Mouse (Mus musculus) CH12.LX (cell line): Measurements from ENCODE around the gene Exoc1. TPM values are rescaled to one million over a fixed set of nuclear protein-coding genes. Genes with fewer than 3 reads are reported as not detected.

ENCODE experiments used
- DNase-seq: peaks from one replicate; pipeline ENCODE4 v3.0.0-alpha.2; 2013; ENCODE audit errors: extremely low read depth
- H3K27ac ChIP-seq: 2 replicates; pipeline ENCODE4 v1.5.1; 2012; ENCODE audit warnings: low read depth, mild to moderate bottlenecking, control low read depth, moderate library complexity; ENCODE audit not compliant: insufficient read depth
- H3K27me3 ChIP-seq: replicated peaks from 2 replicates; pipeline ENCODE3; 2012; ENCODE audit warnings: inconsistent platforms
- H3K36me3 ChIP-seq, 2 experiments: replicated peaks in 1 of 2; 2 replicates each; pipeline versions ENCODE3 to v1.6.1; 2012; ENCODE audit warnings: inconsistent platforms in 1 of 2, low read length in 1 of 2, mild to moderate bottlenecking in 1 of 2, mixed read lengths in 1 of 2, moderate library complexity in 1 of 2; ENCODE audit not compliant: control insufficient read depth in 1 of 2, insufficient read depth in 1 of 2
- H3K4me1 ChIP-seq, 2 experiments: 2 replicates each; pipeline ENCODE4 v1.6.1; 2012; ENCODE audit warnings: inconsistent platforms in 1 of 2, moderate library complexity in 1 of 2; ENCODE audit not compliant: insufficient read depth in 2 of 2, control insufficient read depth in 1 of 2
- H3K4me2 ChIP-seq: 2 replicates; pipeline ENCODE4 v1.6.1; 2012; ENCODE audit warnings: low read depth, mild to moderate bottlenecking, control low read depth; ENCODE audit not compliant: poor library complexity, insufficient read depth, severe bottlenecking
- H3K4me3 ChIP-seq, 3 experiments: fragments of 150-350 bp in 1 of 3; sonication (generic) in 1 of 3; replicated peaks in 1 of 3; 2 replicates each; pipeline versions ENCODE3 to v1.5.1; 2011 to 2012; ENCODE audit warnings: low read depth in 2 of 3, low read length in 2 of 3, mild to moderate bottlenecking in 2 of 3, moderate library complexity in 2 of 3, control low read depth in 1 of 3, improper control_type of control experiment in 1 of 3, inconsistent platforms in 1 of 3, mixed read lengths in 1 of 3; ENCODE audit not compliant: poor library complexity in 1 of 3
- H3K79me2 ChIP-seq: replicated peaks from 2 replicates; pipeline ENCODE4 v1.6.1; 2012; ENCODE audit warnings: mild to moderate bottlenecking, moderate library complexity; ENCODE audit not compliant: control insufficient read depth, poor library complexity, insufficient read depth, severe bottlenecking; ENCODE audit errors: extremely low read depth
- H3K9ac ChIP-seq: 2 replicates; pipeline ENCODE4 v1.6.1; 2012; ENCODE audit warnings: low read depth, mild to moderate bottlenecking, control low read depth, moderate library complexity; ENCODE audit not compliant: insufficient read depth
- H3K9me3 ChIP-seq: replicated peaks from 2 replicates; pipeline ENCODE3; 2012; ENCODE audit warnings: low read length, inconsistent platforms, mixed read lengths
- BHLHE40 ChIP-seq: IDR thresholded peaks from 2 replicates; pipeline ENCODE4 v1.6.1; 2011; ENCODE audit warnings: mild to moderate bottlenecking, low read depth, low read length, improper control_type of control experiment
- ELF1 ChIP-seq: IDR thresholded peaks from 2 replicates; pipeline ENCODE4 v1.6.1; 2014; ENCODE audit warnings: low read depth, mild to moderate bottlenecking, inconsistent platforms, low read length, improper control_type of control experiment
- ETS1 ChIP-seq: conservative IDR thresholded peaks from 2 replicates; pipeline ENCODE4 v1.6.1; 2012; ENCODE audit warnings: low read depth, mild to moderate bottlenecking, inconsistent platforms, low read length, improper control_type of control experiment, moderate library complexity
- HCFC1 ChIP-seq: IDR thresholded peaks from 2 replicates; pipeline ENCODE4 v1.6.1; 2012; ENCODE audit warnings: low read depth, mild to moderate bottlenecking, inconsistent platforms, low read length, improper control_type of control experiment
- KAT2A ChIP-seq: IDR thresholded peaks from 2 replicates; pipeline ENCODE4 v1.6.1; 2012; ENCODE audit warnings: low read length, improper control_type of control experiment, inconsistent platforms; ENCODE audit not compliant: insufficient replicate concordance
- MXI1 ChIP-seq: IDR thresholded peaks from 2 replicates; pipeline ENCODE4 v1.6.1; 2011; ENCODE audit warnings: mild to moderate bottlenecking, low read depth, low read length, improper control_type of control experiment
- NRF1 ChIP-seq: IDR thresholded peaks from 2 replicates; pipeline ENCODE4 v1.6.1; 2014; ENCODE audit warnings: low read depth, mild to moderate bottlenecking, inconsistent platforms, low read length, improper control_type of control experiment, moderate library complexity
- RAD21 ChIP-seq: IDR thresholded peaks from 2 replicates; pipeline ENCODE4 v1.6.1; 2011; ENCODE audit warnings: low read depth, mild to moderate bottlenecking, low read length, improper control_type of control experiment, moderate library complexity
- RCOR1 ChIP-seq: conservative IDR thresholded peaks from 2 replicates; pipeline ENCODE4 v1.6.1; 2012; ENCODE audit warnings: low read depth, mild to moderate bottlenecking, inconsistent platforms, low read length, improper control_type of control experiment
- SIN3A ChIP-seq: IDR thresholded peaks from 2 replicates; pipeline ENCODE4 v1.6.1; 2012; ENCODE audit warnings: low read length, improper control_type of control experiment, inconsistent platforms
- SMC3 ChIP-seq: IDR thresholded peaks from 2 replicates; pipeline ENCODE4 v1.6.1; 2011; ENCODE audit warnings: low read depth, low read length, improper control_type of control experiment
- TBP ChIP-seq: conservative IDR thresholded peaks from 2 replicates; pipeline ENCODE4 v1.6.1; 2011; ENCODE audit warnings: low read depth, low read length, improper control_type of control experiment
- TCF12 ChIP-seq: IDR thresholded peaks from 2 replicates; pipeline ENCODE4 v1.6.1; 2014; ENCODE audit warnings: low read depth, mild to moderate bottlenecking, inconsistent platforms, low read length, improper control_type of control experiment
- USF1 ChIP-seq: IDR thresholded peaks from 2 replicates; pipeline ENCODE4 v1.6.1; 2014; ENCODE audit warnings: low read depth, mild to moderate bottlenecking, inconsistent platforms, low read length, improper control_type of control experiment
- ZNF384 ChIP-seq: IDR thresholded peaks from 2 replicates; pipeline ENCODE4 v1.6.1; 2012; ENCODE audit warnings: low read depth, low read length, improper control_type of control experiment, inconsistent platforms
- dilution Hi-C: fragments of 300-500 bp; cut with MboI; formaldehyde crosslinking; loops from 2 replicates; pipeline ENCODE4 v1.14.3; 2020; ENCODE audit warnings: low sequenced_read_pairs; ENCODE audit not compliant: extremely low pct_unique_long_range_greater_than_20kb, extremely low pct_ligation_motif_present
- in situ Hi-C: fragments of 300-500 bp; cut with MboI; formaldehyde crosslinking; loops from 3 replicates; pipeline ENCODE4 v1.14.3; 2019; ENCODE audit warnings: low sequenced_read_pairs, low pct_ligation_motif_present, low pct_unique_long_range_greater_than_20kb, mixed read lengths
- polyA plus RNA-seq: library from polyadenylated mRNA; unstranded; fragments of >175 nt; gene quantifications from 2 replicates; pipeline ENCODE4 v1.2.1, GENCODE M21; 2012; ENCODE audit warnings: low read depth; ENCODE audit not compliant: insufficient read length
- total RNA-seq, 2 experiments: library from RNA; depleted of rRNA; stranded (reverse); fragments of 300-350 nt in 1 of 2; fragments of >200 nt in 1 of 2; gene quantifications; 2 replicates each; pipeline ENCODE4 v1.2.3; 2012 to 2014

Exoc1 gene
- total and polyA plus RNA-seq, 3 experiments = 26.6 to 32.6 (median 30.4) TPM

- H3K36me3 ChIP-seq = no peaks in the 10 kb centered on the region
- no peak within 1 kb of the TSS for H3K4me2 ChIP-seq
- no peaks in the 10 kb centered on the region for H3K27me3 ChIP-seq
- no peak within 1 kb of the TSS for H3K4me3 ChIP-seq
- in situ Hi-C loops = no loop called here
- TF ChIP-seq ZNF384 (no peak), MXI1 (no peak), NRF1 (no peak), RCOR1 (no peak), ETS1 (no peak), TCF12 (no peak), KAT2A (no peak), USF1 (no peak), HCFC1 (no peak), TBP (no peak), SMC3 (no peak)
- no peak for DNase-seq
- dilution Hi-C loops = no loop called here
- H3K27ac ChIP-seq = no peak within 1 kb of the TSS
- no peak within 1 kb of the TSS for H3K9ac ChIP-seq
- H3K79me2 ChIP-seq = no peaks in the 10 kb centered on the region
- H3K4me1 ChIP-seq = no peaks in the 10 kb centered on the region
- H3K9me3 ChIP-seq = peaks cover 2% of the 10 kb centered on the region
These were observed 45.3 kb upstream of the Exoc1 start, which contains the start of gene Gm7271 for GRCm38 (mm10) chr5:76483811-76484210. Gm7271 (plus strand) TSS chr5:76484040.

- H3K27me3 ChIP-seq = no peaks in the 10 kb centered on the region
- H3K27ac ChIP-seq = no peak overlapping the region
- no peak overlapping the region for H3K9ac ChIP-seq
- H3K4me1 ChIP-seq = no peaks in the 10 kb centered on the region
- H3K4me2 ChIP-seq = no peak overlapping the region
- dilution Hi-C loops = no loop called here
- H3K36me3 ChIP-seq = no peaks in the 10 kb centered on the region
- no peak overlapping the region for H3K4me3 ChIP-seq
- H3K9me3 ChIP-seq = no peaks in the 10 kb centered on the region
- H3K79me2 ChIP-seq = no peaks in the 10 kb centered on the region
- no peak for TF ChIP-seq ELF1
- TF ChIP-seq, all 38 proteins: peak for 0
- DNase-seq = no peak
- in situ Hi-C loops = no loop called here
These were observed 34.0 kb upstream of the Exoc1 start for GRCm38 (mm10) chr5:76495126-76495525.

- peaks cover 6 to 21% of the 10 kb centered on the region in 2 experiments; a peak in 2 of 4 replicates for H3K4me1 ChIP-seq
- dilution Hi-C loops (no loop called here), in situ Hi-C loops (no loop called here)
- H3K79me2 ChIP-seq = no peaks in the 10 kb centered on the region
- H3K4me2 ChIP-seq = no peak overlapping the region
- H3K9me3 ChIP-seq = no peaks in the 10 kb centered on the region
- no peak for TF ChIP-seq ZNF384
- no peak for TF ChIP-seq BHLHE40
- TF ChIP-seq SIN3A = no peak
- no peak for TF ChIP-seq RCOR1
- TF ChIP-seq RAD21 = no peak
- TF ChIP-seq USF1 = no peak
- TF ChIP-seq, all 38 proteins: peak for 0
- Histone ChIP-seq H3K4me3 (no peak overlapping the region), H3K27me3 (no peaks in the 10 kb centered on the region), H3K9ac (no peak overlapping the region), H3K36me3 (no peaks in the 10 kb centered on the region), H3K27ac (no peak overlapping the region)
- DNase-seq = no peak
These were observed 6.7 kb upstream of the Exoc1 start for GRCm38 (mm10) chr5:76522446-76522845.
